Mouse (Mus musculus): ENCODE data around the gene Fxyd5. TPM values are rescaled to one million over a fixed set of nuclear protein-coding genes. Genes with fewer than 3 reads are reported as not detected.

Fxyd5 gene
- polyA plus RNA-seq, 1 experiment = 8.3 TPM

- Histone ChIP-seq H3K27me3 (ENCODE audit: control insufficient read depth, insufficient read depth, low read length) (no peaks in the 10 kb centered on the region), H3K4me3 (ENCODE audit: control insufficient read depth, low read depth, low read length) (no peak within 1 kb of the TSS), H3K27ac (ENCODE audit: control insufficient read depth, insufficient read depth, low read depth, low read length) (no peak within 1 kb of the TSS), H3K4me1 (ENCODE audit: control insufficient read depth, insufficient read depth, low read length) (no peaks in the 10 kb centered on the region; the same call in 1 of the 2 replicates), H3K36me3 (ENCODE audit: control insufficient read depth, insufficient read depth, low read length) (no peaks in the 10 kb centered on the region)
- TF ChIP-seq CTCF (IDR thresholded peaks at IDR 0.05; ENCODE audit: control insufficient read depth, insufficient read depth, insufficient replicate concordance, low read depth, low read length) (no peak), POLR2A (IDR thresholded peaks at IDR 0.05; ENCODE audit: control insufficient read depth, low read depth, low read length) (no peak)
Measured at GRCm38 (mm10) chr7:31076492-31076891, 34.2 kb upstream of the Fxyd5 start, which contains the start of gene Fxyd3. Gene Fxyd3 (minus strand): TSS chr7:31076704.

GRCm38 (mm10) chr7:31074713-31075069 lies 32.4 kb upstream of the Fxyd5 start:
- no peak overlapping the region for H3K27ac ChIP-seq (ENCODE audit: control insufficient read depth, insufficient read depth, low read depth, low read length)
- no peak overlapping the region for H3K4me3 ChIP-seq (ENCODE audit: control insufficient read depth, low read depth, low read length)
- H3K27me3 ChIP-seq (ENCODE audit: control insufficient read depth, insufficient read depth, low read length) = no peaks in the 10 kb centered on the region
- H3K4me1 ChIP-seq (ENCODE audit: control insufficient read depth, insufficient read depth, low read length) = no peaks in the 10 kb centered on the region; the same call in 1 of the 2 replicates
- TF ChIP-seq POLR2A (IDR thresholded peaks at IDR 0.05; ENCODE audit: control insufficient read depth, low read depth, low read length) (no peak), CTCF (IDR thresholded peaks at IDR 0.05; ENCODE audit: control insufficient read depth, insufficient read depth, insufficient replicate concordance, low read depth, low read length) (no peak)
- H3K36me3 ChIP-seq (ENCODE audit: control insufficient read depth, insufficient read depth, low read length) = no peaks in the 10 kb centered on the region

- Histone ChIP-seq H3K27ac (ENCODE audit: control insufficient read depth, insufficient read depth, low read depth, low read length) (no peak overlapping the region), H3K36me3 (ENCODE audit: control insufficient read depth, insufficient read depth, low read length) (no peaks in the 10 kb centered on the region), H3K27me3 (ENCODE audit: control insufficient read depth, insufficient read depth, low read length) (no peaks in the 10 kb centered on the region), H3K4me3 (ENCODE audit: control insufficient read depth, low read depth, low read length) (no peak overlapping the region), H3K4me1 (ENCODE audit: control insufficient read depth, insufficient read depth, low read length) (peaks cover 3% of the 10 kb centered on the region)
- TF ChIP-seq POLR2A (IDR thresholded peaks at IDR 0.05; ENCODE audit: control insufficient read depth, low read depth, low read length) (no peak), CTCF (IDR thresholded peaks at IDR 0.05; ENCODE audit: control insufficient read depth, insufficient read depth, insufficient replicate concordance, low read depth, low read length) (no peak)
Measured at GRCm38 (mm10) chr7:31074061-31074712, 31.9 kb upstream of the Fxyd5 start.

GRCm38 (mm10) chr7:31073546-31073945 lies 31.3 kb upstream of the Fxyd5 start:
- no peak overlapping the region for H3K27ac ChIP-seq (ENCODE audit: control insufficient read depth, insufficient read depth, low read depth, low read length)

GRCm38 (mm10) chr7:31072326-31072725 lies 30.0 kb upstream of the Fxyd5 start:
- Histone ChIP-seq H3K27ac (ENCODE audit: control insufficient read depth, insufficient read depth, low read depth, low read length) (no peak overlapping the region), H3K27me3 (ENCODE audit: control insufficient read depth, insufficient read depth, low read length) (no peaks in the 10 kb centered on the region), H3K4me3 (ENCODE audit: control insufficient read depth, low read depth, low read length) (no peak overlapping the region), H3K4me1 (ENCODE audit: control insufficient read depth, insufficient read depth, low read length) (peaks cover 11% of the 10 kb centered on the region), H3K36me3 (ENCODE audit: control insufficient read depth, insufficient read depth, low read length) (no peaks in the 10 kb centered on the region)
- TF ChIP-seq CTCF (IDR thresholded peaks at IDR 0.05; ENCODE audit: control insufficient read depth, insufficient read depth, insufficient replicate concordance, low read depth, low read length) = no peak
- no peak for TF ChIP-seq POLR2A (IDR thresholded peaks at IDR 0.05; ENCODE audit: control insufficient read depth, low read depth, low read length)

More at GRCm38 (mm10) chr7:31073546-31073945, 31.3 kb upstream of the Fxyd5 start:
- Histone ChIP-seq H3K27me3 (ENCODE audit: control insufficient read depth, insufficient read depth, low read length) (no peaks in the 10 kb centered on the region), H3K4me3 (ENCODE audit: control insufficient read depth, low read depth, low read length) (no peak overlapping the region), H3K4me1 (ENCODE audit: control insufficient read depth, insufficient read depth, low read length) (peaks cover 7% of the 10 kb centered on the region), H3K36me3 (ENCODE audit: control insufficient read depth, insufficient read depth, low read length) (no peaks in the 10 kb centered on the region)
- no peak for TF ChIP-seq CTCF (IDR thresholded peaks at IDR 0.05; ENCODE audit: control insufficient read depth, insufficient read depth, insufficient replicate concordance, low read depth, low read length)

GRCm38 (mm10) chr7:31070324-31070723 lies 28.0 kb upstream of the Fxyd5 start:
- Histone ChIP-seq H3K4me3 (ENCODE audit: control insufficient read depth, low read depth, low read length) (no peak overlapping the region), H3K27me3 (ENCODE audit: control insufficient read depth, insufficient read depth, low read length) (no peaks in the 10 kb centered on the region), H3K4me1 (ENCODE audit: control insufficient read depth, insufficient read depth, low read length) (peaks cover 14% of the 10 kb centered on the region), H3K36me3 (ENCODE audit: control insufficient read depth, insufficient read depth, low read length) (no peaks in the 10 kb centered on the region), H3K27ac (ENCODE audit: control insufficient read depth, insufficient read depth, low read depth, low read length) (no peak overlapping the region)
- TF ChIP-seq POLR2A (IDR thresholded peaks at IDR 0.05; ENCODE audit: control insufficient read depth, low read depth, low read length) = no peak
- TF ChIP-seq CTCF (IDR thresholded peaks at IDR 0.05; ENCODE audit: control insufficient read depth, insufficient read depth, insufficient replicate concordance, low read depth, low read length) = no peak

GRCm38 (mm10) chr7:31069491-31069890 lies 27.2 kb upstream of the Fxyd5 start:
- Histone ChIP-seq H3K27me3 (ENCODE audit: control insufficient read depth, insufficient read depth, low read length) (no peaks in the 10 kb centered on the region), H3K36me3 (ENCODE audit: control insufficient read depth, insufficient read depth, low read length) (no peaks in the 10 kb centered on the region), H3K4me3 (ENCODE audit: control insufficient read depth, low read depth, low read length) (no peak overlapping the region), H3K27ac (ENCODE audit: control insufficient read depth, insufficient read depth, low read depth, low read length) (no peak overlapping the region), H3K4me1 (ENCODE audit: control insufficient read depth, insufficient read depth, low read length) (peaks cover 14% of the 10 kb centered on the region)
- TF ChIP-seq CTCF (IDR thresholded peaks at IDR 0.05; ENCODE audit: control insufficient read depth, insufficient read depth, insufficient replicate concordance, low read depth, low read length) = no peak
- TF ChIP-seq POLR2A (IDR thresholded peaks at IDR 0.05; ENCODE audit: control insufficient read depth, low read depth, low read length) = no peak
